Mouse (Mus musculus): ENCODE results near the gene Slc15a2.

Gene Slc15a2

GRCm38 (mm10) chr16:36784594-36785313 lies at the start of gene Slc15a2:
Gene Slc15a2 (minus strand): TSS chr16:36784962.
- DNase-seq (ENCODE audit: low spot score in 2 of 2): no peak

- no peak for DNase-seq (ENCODE audit: low spot score in 2 of 2)
These were observed 44.1 kb upstream of the Slc15a2 start for GRCm38 (mm10) chr16:36828820-36829219.

- DNase-seq (ENCODE audit: low spot score in 2 of 2): peak; percentile 79 to 82
These were observed 43.5 kb upstream of the Slc15a2 start, which contains the start of gene Iqcb1 for GRCm38 (mm10) chr16:36828054-36828786. Gene Iqcb1 (plus strand): TSS chr16:36828385.

GRCm38 (mm10) chr16:36827611-36828053 lies 42.9 kb upstream of the Slc15a2 start:
- DNase-seq (ENCODE audit: low spot score in 2 of 2): no peak

GRCm38 (mm10) chr16:36821474-36821873 lies 36.7 kb upstream of the Slc15a2 start:
- no peak for DNase-seq (ENCODE audit: low spot score in 2 of 2)

- no peak for DNase-seq (ENCODE audit: low spot score in 2 of 2)
These were observed 36.0 kb upstream of the Slc15a2 start for GRCm38 (mm10) chr16:36820747-36821146.

GRCm38 (mm10) chr16:36820016-36820415 lies 35.3 kb upstream of the Slc15a2 start:
- DNase-seq (ENCODE audit: low spot score in 2 of 2): no peak

- peak; percentile 70 to 72 for DNase-seq (ENCODE audit: low spot score in 2 of 2)
These were observed 32.7 kb upstream of the Slc15a2 start for GRCm38 (mm10) chr16:36817321-36817926.

- DNase-seq (ENCODE audit: low spot score in 2 of 2): no peak
These were observed 32.2 kb upstream of the Slc15a2 start for GRCm38 (mm10) chr16:36816916-36817315.

- DNase-seq (ENCODE audit: low spot score in 2 of 2): no peak
These were observed 28.9 kb upstream of the Slc15a2 start for GRCm38 (mm10) chr16:36813680-36814079.

GRCm38 (mm10) chr16:36808616-36809015 lies 23.9 kb upstream of the Slc15a2 start:
- no peak for DNase-seq (ENCODE audit: low spot score in 2 of 2)

- DNase-seq (ENCODE audit: low spot score in 2 of 2): no peak
These were observed 17.6 kb upstream of the Slc15a2 start for GRCm38 (mm10) chr16:36802361-36802760.

GRCm38 (mm10) chr16:36798334-36798733 lies 13.6 kb upstream of the Slc15a2 start:
- DNase-seq (ENCODE audit: low spot score in 2 of 2): no peak

GRCm38 (mm10) chr16:36794976-36795375 lies 10.2 kb upstream of the Slc15a2 start:
- DNase-seq (ENCODE audit: low spot score in 2 of 2): no peak

- DNase-seq (ENCODE audit: low spot score in 2 of 2): no peak
These were observed 5.4 kb upstream of the Slc15a2 start for GRCm38 (mm10) chr16:36790166-36790565.

GRCm38 (mm10) chr16:36786466-36786865 lies 1.7 kb upstream of the Slc15a2 start:
- no peak for DNase-seq (ENCODE audit: low spot score in 2 of 2)

- no peak for DNase-seq (ENCODE audit: low spot score in 2 of 2)
These were observed 616 bp downstream of the Slc15a2 start for GRCm38 (mm10) chr16:36784146-36784545.

- no peak for DNase-seq (ENCODE audit: low spot score in 2 of 2)
These were observed 9.1 kb downstream of the Slc15a2 start for GRCm38 (mm10) chr16:36775658-36776057.

- no peak for DNase-seq (ENCODE audit: low spot score in 2 of 2)
These were observed 11.8 kb downstream of the Slc15a2 start for GRCm38 (mm10) chr16:36772996-36773395.

GRCm38 (mm10) chr16:36771703-36772102 lies 13.1 kb downstream of the Slc15a2 start:
- no peak for DNase-seq (ENCODE audit: low spot score in 2 of 2)

GRCm38 (mm10) chr16:36771244-36771643 lies 13.5 kb downstream of the Slc15a2 start:
- no peak for DNase-seq (ENCODE audit: low spot score in 2 of 2)

- no peak for DNase-seq (ENCODE audit: low spot score in 2 of 2)
These were observed 13.9 kb downstream of the Slc15a2 start for GRCm38 (mm10) chr16:36770830-36771229.

All from heart, adult 9 months (tissue).